Mouse (Mus musculus) subcutaneous adipose tissue, adult 2 months (tissue): ENCODE data around the gene Fastkd3. TPM values are rescaled to one million over a fixed set of nuclear protein-coding genes. Genes with fewer than 3 reads are reported as not detected.

ENCODE experiments used
- polyA plus RNA-seq: library from polyadenylated mRNA; depleted of rRNA; stranded (reverse); fragments of >200 nt; gene quantifications from 2 replicates; pipeline ENCODE4 v1.2.3, GENCODE M21; 2012; ENCODE audit warnings: low replicate concordance; rRNA removed

The Fastkd3 gene
- 9.7 and 17.3 TPM in 2 replicates for polyA plus RNA-seq

GRCm38 (mm10) chr13:68581747-68582516 lies at the start of gene Fastkd3, which contains the start of gene Mtrr:
Fastkd3 (plus strand) TSS chr13:68582234.
Mtrr (minus strand) TSS chr13:68582149.

DNA sequence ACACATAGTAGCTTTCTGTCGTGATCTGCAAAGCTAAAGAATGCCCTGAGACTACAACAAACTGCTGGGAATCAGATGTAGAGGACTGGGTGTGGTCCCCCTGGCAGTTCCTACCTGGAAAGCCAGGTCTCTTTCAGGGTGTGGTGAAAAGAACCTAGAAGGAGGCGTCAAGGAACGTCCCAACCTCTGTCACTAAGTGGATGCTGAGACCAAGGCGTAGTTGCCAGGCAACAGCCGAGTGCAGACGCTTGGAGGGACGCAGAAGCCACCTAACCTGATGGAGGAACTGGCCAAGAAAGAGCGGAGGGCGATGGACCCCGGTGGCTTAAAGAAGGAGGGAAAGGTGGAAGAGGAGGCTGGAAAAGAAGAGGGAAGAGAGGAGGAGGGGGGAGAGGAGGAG lies 15.2 kb downstream of the Fastkd3 start, which contains the start of gene 1700001L19Rik:
Gene 1700001L19Rik (plus strand): TSS at position 223 of the 400 bp plus-strand sequence.

Other genes starting within 250 kb of the Fastkd3 start
- 8.9 and 16.0 TPM in 2 replicates for gene Mtrr, start 85 bp upstream of the Fastkd3 start, polyA plus RNA-seq
- gene 1700001L19Rik, start 15.2 kb downstream of the Fastkd3 start, polyA plus RNA-seq, result not detected in 2 replicates